Mouse (Mus musculus): ENCODE data around the gene Cdh23. TPM values are rescaled to one million over a fixed set of nuclear protein-coding genes. Genes with fewer than 3 reads are reported as not detected.

Gene Cdh23
- total and polyA plus RNA-seq, 2 experiments from 2014 or later = 0.23 TPM

DNA sequence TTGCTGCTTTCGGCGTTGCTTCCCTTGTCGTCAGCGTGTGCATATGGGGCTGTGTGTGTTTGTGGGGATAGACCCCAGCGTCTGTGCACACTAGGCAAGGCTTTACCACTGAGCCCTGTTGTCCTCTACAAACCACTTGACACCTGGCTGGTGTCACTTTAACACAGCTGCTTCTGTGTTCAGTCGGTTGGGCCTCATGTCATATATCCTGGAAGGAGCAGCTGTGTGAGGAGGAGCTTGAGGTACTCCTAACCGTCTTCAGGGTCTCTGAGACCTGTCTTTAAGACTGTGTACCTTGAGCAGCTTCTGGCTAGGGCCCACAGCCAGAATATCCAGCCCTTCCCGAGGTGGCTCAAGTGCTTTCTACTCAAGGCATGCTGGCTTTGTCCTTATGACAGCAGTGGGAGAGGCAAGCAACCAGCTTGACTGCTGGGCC is 411.6 kb downstream of the Cdh23 start:
- ATAC-seq (ENCODE audit: insufficient read depth, low read depth) (no peak), DNase-seq (ENCODE audit: low spot score) (no peak)
- H3K27ac ChIP-seq (ENCODE audit: low read depth) = peak overlapping the region; percentile 66
- H3K4me3 ChIP-seq (ENCODE audit: low read depth, low read length) = peak overlapping the region; percentile 0; the same call in 1 of the 2 replicates
- no peaks in the 10 kb centered on the region for H3K27me3 ChIP-seq (ENCODE audit: control insufficient read depth, insufficient read depth, low read length)
- TF ChIP-seq CTCF (IDR thresholded peaks at IDR 0.05; ENCODE audit: low read depth) (no peak), EP300 (IDR thresholded peaks at IDR 0.05; ENCODE audit: low read depth) (no peak)
- WGBS = 40% methylated on average over 8 of the region's 8 CpGs
- no peak overlapping the region; the same call in 1 of the 2 replicates for H3K9ac ChIP-seq (replicated peaks; ENCODE audit: low read depth, low read length)
- H3K4me1 ChIP-seq (ENCODE audit: control insufficient read depth, insufficient read depth) = peaks cover 78% of the 10 kb centered on the region
- H3K36me3 ChIP-seq (replicated peaks; ENCODE audit: control insufficient read depth, insufficient read depth, low read length) = no peaks in the 10 kb centered on the region
- peak overlapping the region; percentile 19; the same call in 1 of the 2 replicates for H3K4me2 ChIP-seq (ENCODE audit: low read depth, low read length)
- no peaks in the 10 kb centered on the region for H3K9me3 ChIP-seq (replicated peaks; ENCODE audit: control insufficient read depth, low read length)

DNA sequence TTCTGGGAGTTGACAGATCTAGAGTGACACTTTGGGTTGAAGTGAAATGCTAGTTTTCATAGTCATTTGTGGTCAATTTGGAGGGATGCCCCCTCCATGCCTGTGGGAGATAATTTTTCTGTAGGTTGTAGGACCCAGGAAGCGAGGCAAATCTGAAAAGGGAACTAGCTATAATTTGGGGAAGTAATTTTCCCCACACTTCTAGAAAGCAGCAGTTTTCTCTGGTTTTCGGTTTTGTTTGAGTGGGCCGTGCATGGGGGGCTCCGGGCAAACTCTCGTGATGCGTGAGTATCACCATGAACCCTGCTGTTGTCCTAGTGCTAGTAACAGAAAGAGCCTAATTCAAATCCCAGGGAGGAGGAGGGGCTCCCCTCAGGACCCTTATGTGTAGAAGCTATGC is 412.0 kb downstream of the Cdh23 start:
- H3K27ac ChIP-seq (ENCODE audit: low read depth) = peak overlapping the region; percentile 66

DNA sequence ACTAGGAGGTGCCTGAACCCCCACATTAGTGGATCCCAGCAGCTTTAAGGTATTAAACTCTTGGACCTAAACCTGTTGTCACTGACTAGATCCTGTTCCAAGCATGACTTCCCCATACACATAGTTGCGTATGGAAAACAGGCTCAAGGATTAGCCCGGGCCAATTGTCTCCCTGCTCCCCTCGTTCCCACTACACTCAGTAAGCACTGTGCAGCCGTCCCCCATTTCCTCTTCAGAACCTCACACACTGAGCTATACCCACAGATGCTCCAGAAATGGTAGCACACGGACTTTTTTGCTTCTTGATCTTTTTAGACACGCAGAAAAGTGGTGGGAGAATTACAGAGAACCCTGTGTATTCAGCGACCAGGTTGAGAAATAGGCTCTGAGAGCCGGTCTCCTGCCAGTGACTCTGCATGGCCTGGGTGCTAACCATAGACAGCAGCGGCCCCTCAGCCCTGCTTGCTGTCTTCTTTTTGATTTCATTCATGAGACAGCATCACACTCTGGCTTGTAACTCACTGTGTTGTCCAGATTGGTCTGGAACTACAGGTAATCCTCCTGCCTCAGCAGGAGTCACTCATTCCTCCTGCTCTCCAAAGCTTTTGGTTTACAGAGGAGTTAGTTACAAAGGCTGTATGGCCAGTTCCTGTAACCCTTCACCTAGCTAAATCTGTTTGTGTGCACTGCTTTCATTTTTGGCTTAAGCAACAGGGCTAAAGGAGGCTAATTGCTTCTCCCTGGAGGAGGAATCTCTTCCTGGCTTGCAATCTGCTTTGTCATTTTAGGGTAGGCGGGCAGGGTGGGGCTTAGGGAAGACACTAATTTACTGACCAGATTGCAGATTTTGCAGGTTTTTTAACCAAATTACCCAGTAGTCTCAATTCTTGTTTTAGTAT is 413.9 kb downstream of the Cdh23 start:
- 72% methylated on average over 10 of the region's 10 CpGs for WGBS
- 0 out of 2 replicates have a peak, but pooled peaks cover 4% of the 10 kb centered on the region for H3K36me3 ChIP-seq (replicated peaks; ENCODE audit: control insufficient read depth, insufficient read depth, low read length)
- peaks cover 83% of the 10 kb centered on the region for H3K4me1 ChIP-seq (ENCODE audit: control insufficient read depth, insufficient read depth)
- no peaks in the 10 kb centered on the region for H3K27me3 ChIP-seq (ENCODE audit: control insufficient read depth, insufficient read depth, low read length)
- no peak overlapping the region for H3K4me3 ChIP-seq (ENCODE audit: low read depth, low read length)
- ATAC-seq (ENCODE audit: insufficient read depth, low read depth) = no peak
- TF ChIP-seq EP300 (IDR thresholded peaks at IDR 0.05; ENCODE audit: low read depth) = no peak
- no peak for TF ChIP-seq CTCF (IDR thresholded peaks at IDR 0.05; ENCODE audit: low read depth)
- H3K9ac ChIP-seq (replicated peaks; ENCODE audit: low read depth, low read length) = no peak overlapping the region; the same call in 1 of the 2 replicates
- H3K4me2 ChIP-seq (ENCODE audit: low read depth, low read length) = peak overlapping the region; percentile 19; the same call in 1 of the 2 replicates
- DNase-seq (ENCODE audit: low spot score) = no peak
- no peaks in the 10 kb centered on the region for H3K9me3 ChIP-seq (replicated peaks; ENCODE audit: control insufficient read depth, low read length)
- peak overlapping the region; percentile 77 for H3K27ac ChIP-seq (ENCODE audit: low read depth)

More for the DNA sequence above, 412.0 kb downstream of the Cdh23 start:
- TF ChIP-seq CTCF (IDR thresholded peaks at IDR 0.05; ENCODE audit: low read depth) (no peak), EP300 (IDR thresholded peaks at IDR 0.05; ENCODE audit: low read depth) (no peak)
- WGBS = 83% methylated on average over 6 of the region's 6 CpGs
- peaks cover 78% of the 10 kb centered on the region for H3K4me1 ChIP-seq (ENCODE audit: control insufficient read depth, insufficient read depth)
- no peak overlapping the region; the same call in 1 of the 2 replicates for H3K4me2 ChIP-seq (ENCODE audit: low read depth, low read length)
- DNase-seq (ENCODE audit: low spot score) (no peak), ATAC-seq (ENCODE audit: insufficient read depth, low read depth) (no peak)
- H3K27me3 ChIP-seq (ENCODE audit: control insufficient read depth, insufficient read depth, low read length) = no peaks in the 10 kb centered on the region
- H3K36me3 ChIP-seq (replicated peaks; ENCODE audit: control insufficient read depth, insufficient read depth, low read length) = 0 out of 2 replicates have a peak, but pooled peaks cover 1% of the 10 kb centered on the region
- H3K9ac ChIP-seq (replicated peaks; ENCODE audit: low read depth, low read length) = no peak overlapping the region; the same call in 1 of the 2 replicates
- H3K4me3 ChIP-seq (ENCODE audit: low read depth, low read length) = no peak overlapping the region
- H3K9me3 ChIP-seq (replicated peaks; ENCODE audit: control insufficient read depth, low read length) = no peaks in the 10 kb centered on the region

DNA sequence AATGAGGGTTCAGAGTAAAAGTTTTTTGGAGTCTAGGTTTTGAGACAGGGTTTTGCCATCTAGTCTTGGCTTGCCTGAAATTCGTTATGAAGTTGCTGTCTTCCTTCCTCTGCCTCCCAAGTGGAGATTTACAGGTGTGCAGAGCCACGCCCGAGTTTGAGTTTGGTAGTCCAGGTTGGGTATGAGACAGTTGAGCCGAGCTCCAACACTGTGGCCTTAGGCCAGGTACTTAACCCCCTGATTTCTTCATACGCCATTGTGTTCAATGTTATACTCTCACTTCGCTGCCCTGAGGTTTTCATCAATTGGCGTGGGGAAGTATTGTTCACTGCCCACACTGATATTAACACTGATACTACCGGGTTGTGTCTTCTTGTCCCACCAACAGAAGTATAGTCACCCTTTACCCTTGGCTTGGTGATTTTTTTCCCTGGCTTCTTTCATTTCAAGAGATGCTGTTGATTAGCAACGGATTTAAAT is 414.7 kb downstream of the Cdh23 start:
- WGBS = 80% methylated on average over 9 of the region's 9 CpGs
- DNase-seq (ENCODE audit: low spot score) (no peak), ATAC-seq (ENCODE audit: insufficient read depth, low read depth) (no peak)
- Histone ChIP-seq H3K4me1 (ENCODE audit: control insufficient read depth, insufficient read depth) (peaks cover 86% of the 10 kb centered on the region), H3K9me3 (replicated peaks; ENCODE audit: control insufficient read depth, low read length) (no peaks in the 10 kb centered on the region), H3K9ac (replicated peaks; ENCODE audit: low read depth, low read length) (no peak overlapping the region), H3K4me3 (ENCODE audit: low read depth, low read length) (no peak overlapping the region), H3K27ac (ENCODE audit: low read depth) (peak overlapping the region; percentile 77), H3K27me3 (ENCODE audit: control insufficient read depth, insufficient read depth, low read length) (no peaks in the 10 kb centered on the region), H3K4me2 (ENCODE audit: low read depth, low read length) (peak overlapping the region; percentile 19; the same call in 1 of the 2 replicates), H3K36me3 (replicated peaks; ENCODE audit: control insufficient read depth, insufficient read depth, low read length) (0 out of 2 replicates have a peak, but pooled peaks cover 4% of the 10 kb centered on the region)
- TF ChIP-seq CTCF (IDR thresholded peaks at IDR 0.05; ENCODE audit: low read depth) (no peak), EP300 (IDR thresholded peaks at IDR 0.05; ENCODE audit: low read depth) (no peak)

DNA sequence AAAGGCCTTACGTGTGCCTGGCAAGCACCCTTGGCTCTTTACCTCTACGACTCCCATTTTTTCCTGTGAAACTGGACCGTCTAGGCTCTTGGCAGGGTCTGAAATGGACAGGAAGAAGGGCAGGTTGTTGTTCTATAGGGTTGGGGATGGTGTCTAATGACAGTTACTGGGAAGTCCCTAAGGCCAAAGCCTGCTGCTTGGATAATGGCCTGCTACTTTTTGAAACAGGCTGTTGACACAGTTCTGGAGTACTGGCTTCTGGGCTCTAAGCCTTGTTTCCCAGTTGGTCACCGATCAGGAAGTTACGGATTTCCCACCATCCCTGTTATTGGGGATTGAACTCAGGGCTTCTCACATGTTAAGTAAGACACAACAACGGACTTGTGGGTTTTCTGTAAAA is 415.9 kb downstream of the Cdh23 start:
- TF ChIP-seq CTCF (IDR thresholded peaks at IDR 0.05; ENCODE audit: low read depth) (no peak), EP300 (IDR thresholded peaks at IDR 0.05; ENCODE audit: low read depth) (no peak)
- WGBS = 74% methylated on average over 6 of the region's 6 CpGs
- H3K36me3 ChIP-seq (replicated peaks; ENCODE audit: control insufficient read depth, insufficient read depth, low read length) = 0 out of 2 replicates have a peak, but pooled peaks cover 4% of the 10 kb centered on the region
- H3K27me3 ChIP-seq (ENCODE audit: control insufficient read depth, insufficient read depth, low read length) = no peaks in the 10 kb centered on the region
- no peak for DNase-seq (ENCODE audit: low spot score)
- ATAC-seq (ENCODE audit: insufficient read depth, low read depth) = no peak
- 0 out of 2 replicates have a peak overlapping the region, but pooled peaks have one; percentile 12 for H3K27ac ChIP-seq (ENCODE audit: low read depth)
- peak overlapping the region; percentile 90 for H3K4me2 ChIP-seq (ENCODE audit: low read depth, low read length)
- H3K9ac ChIP-seq (replicated peaks; ENCODE audit: low read depth, low read length) = no peak overlapping the region
- no peak overlapping the region for H3K4me3 ChIP-seq (ENCODE audit: low read depth, low read length)
- no peaks in the 10 kb centered on the region for H3K9me3 ChIP-seq (replicated peaks; ENCODE audit: control insufficient read depth, low read length)
- peaks cover 75% of the 10 kb centered on the region for H3K4me1 ChIP-seq (ENCODE audit: control insufficient read depth, insufficient read depth)

Data from heart, postnatal 0 days (tissue).